Mouse (Mus musculus): ENCODE measurements around the gene Fbxo34. TPM values are rescaled to one million over a fixed set of nuclear protein-coding genes. Genes with fewer than 3 reads are reported as not detected.
"Not testable (repeated sequence)": the region's sequence is repeated elsewhere in the genome, so short reads cannot be mapped to it uniquely, and the experiment has no call there.

Gene Fbxo34
- total RNA-seq, 2 experiments from 2014 or later, result 11.2 to 12.6 TPM

DNA sequence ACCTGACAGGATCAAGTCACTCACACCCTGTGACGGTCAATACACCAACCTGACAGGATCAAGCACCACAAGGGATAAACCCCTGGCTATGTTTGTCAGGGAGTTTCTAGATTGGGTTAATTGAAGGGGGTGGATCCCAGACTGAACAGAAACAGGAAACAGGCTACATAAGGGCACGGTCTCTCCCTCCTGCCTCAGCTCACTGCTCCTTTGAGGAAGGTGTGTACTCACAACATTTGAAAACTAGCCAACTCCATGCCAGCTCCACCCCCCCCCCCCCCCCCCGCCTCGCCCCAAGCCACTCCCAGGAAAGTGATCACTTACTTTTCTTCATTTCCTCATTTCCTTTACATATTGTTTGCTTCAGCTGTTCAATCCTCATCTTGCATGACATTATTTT, 104.0 kb downstream of the Fbxo34 start:
- DNase-seq (ENCODE audit: low spot score), result no peak

GRCm38 (mm10) chr14:47555225-47555624, 105.0 kb downstream of the Fbxo34 start:
- no peak for DNase-seq (ENCODE audit: low spot score)

DNA sequence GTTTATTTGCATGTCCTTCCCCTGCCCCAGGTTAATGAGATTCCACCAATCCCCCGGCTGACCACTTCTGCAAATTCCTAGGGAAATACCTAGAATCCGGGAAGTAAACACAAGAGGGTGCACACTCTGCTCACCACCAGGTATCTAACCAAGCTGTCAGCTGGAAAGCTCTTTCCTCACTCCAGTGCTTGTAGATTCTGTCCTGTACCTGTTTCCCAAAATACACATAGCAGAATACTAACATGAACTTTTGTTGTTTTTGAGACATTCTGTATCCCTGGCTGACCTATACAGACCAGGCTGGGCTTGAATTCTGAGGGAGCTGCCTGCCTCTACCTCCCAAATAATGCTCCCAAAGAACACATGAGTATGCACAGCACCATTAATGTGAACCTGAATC, 110.5 kb downstream of the Fbxo34 start:
- DNase-seq (ENCODE audit: low spot score), result no peak

DNA sequence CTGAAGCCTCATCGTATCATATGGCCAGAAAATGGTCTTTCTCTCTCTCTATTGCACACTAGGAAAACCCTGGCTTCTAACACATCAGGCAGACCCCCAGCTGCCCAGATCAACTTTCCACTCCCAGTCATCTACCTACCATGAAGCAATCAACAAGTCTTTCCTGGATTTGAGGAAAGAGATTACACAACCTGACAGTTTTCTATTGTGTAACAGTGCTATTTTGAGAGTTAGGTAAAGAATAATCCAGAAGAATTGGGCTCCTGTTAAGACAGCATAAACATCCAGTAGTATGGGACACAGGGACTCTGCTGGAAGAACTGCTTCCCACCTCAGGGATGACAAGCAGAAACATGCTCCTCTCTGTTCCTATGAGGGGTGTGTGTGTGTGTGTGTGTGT, 112.3 kb downstream of the Fbxo34 start:
- DNase-seq (ENCODE audit: low spot score), result no peak

- no peak for DNase-seq (ENCODE audit: low spot score)
These were observed 112.9 kb downstream of the Fbxo34 start for GRCm38 (mm10) chr14:47563106-47563505.

DNA sequence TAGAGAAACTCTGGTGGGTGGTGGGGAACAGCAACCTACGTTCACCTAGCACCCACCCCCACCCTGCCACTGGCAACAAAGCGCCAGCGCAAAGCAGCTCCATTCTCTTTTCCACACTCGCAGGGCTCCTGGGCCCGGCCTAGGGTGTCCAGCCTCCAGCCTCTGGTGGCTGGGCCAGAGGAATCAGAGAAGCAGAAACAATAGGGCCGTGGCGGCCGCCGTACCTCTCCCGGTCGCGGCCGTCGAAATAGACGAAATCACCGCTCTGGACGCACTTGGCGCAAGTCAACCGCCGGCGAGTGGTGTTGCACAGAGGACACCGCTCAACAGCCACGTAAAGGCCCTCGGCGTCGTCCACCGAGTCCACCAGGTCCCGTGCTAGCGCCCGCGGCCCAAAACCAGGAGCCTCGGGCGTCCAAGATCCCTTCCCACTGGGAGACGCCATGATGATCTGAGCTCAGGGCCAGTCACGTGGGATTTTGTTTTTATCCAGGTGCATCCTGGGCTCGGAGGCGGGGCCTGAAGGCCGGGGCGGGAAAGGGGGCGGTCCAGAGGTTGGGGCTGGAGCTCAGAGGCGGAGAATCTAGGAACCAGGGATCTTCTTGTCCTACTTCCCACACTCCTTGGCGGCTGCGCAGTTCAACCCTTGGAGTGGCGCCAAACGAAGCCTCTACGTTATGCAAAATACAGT, 117.9 kb downstream of the Fbxo34 start:
- DNase-seq (ENCODE audit: low spot score), result peak; percentile 98

DNA sequence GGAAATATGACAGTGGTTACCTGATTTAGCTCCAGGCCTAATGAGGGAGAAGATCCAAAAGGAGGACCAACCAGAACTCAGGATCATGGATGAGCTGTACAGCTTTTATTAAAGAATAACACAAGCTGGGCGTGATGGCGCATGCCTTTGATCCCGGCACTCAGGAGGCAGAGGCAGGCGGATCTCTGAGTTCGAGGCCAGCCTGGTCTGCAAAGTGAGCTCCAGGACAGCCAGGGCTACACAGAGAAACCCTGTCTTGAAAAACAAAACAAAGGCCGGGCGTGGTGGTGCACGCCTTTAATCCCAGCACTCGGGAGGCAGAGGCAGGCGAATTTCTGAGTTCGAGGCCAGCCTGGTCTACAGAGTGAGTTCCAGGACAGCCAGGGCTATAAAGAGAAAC, 120.3 kb downstream of the Fbxo34 start, which contains the start of gene Atg14:
Gene Atg14, minus strand, starts transcription at position 101 of the 400 bp plus-strand sequence.
- DNase-seq (ENCODE audit: low spot score), result not testable (repeated sequence)

DNA sequence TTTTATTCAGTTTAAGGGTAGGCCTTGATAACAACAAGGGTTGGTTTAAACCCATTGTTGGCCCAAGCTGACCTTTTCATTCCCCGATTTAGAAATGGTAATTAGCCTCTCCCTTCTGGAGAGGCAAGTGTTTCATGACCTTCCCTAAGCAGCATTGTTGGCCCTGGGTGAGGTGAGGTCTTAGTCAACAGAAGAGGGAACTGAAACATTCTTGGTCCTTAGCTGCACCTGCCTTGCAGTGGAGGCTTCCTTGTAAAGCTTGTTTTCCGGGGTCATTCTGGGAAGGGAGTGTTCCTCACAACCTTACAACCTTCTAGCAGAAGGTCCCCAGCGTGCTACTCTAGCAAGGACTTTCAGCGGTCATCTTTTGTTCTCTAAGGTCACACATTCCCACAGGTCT, 122.5 kb downstream of the Fbxo34 start:
- no peak for DNase-seq (ENCODE audit: low spot score)

DNA sequence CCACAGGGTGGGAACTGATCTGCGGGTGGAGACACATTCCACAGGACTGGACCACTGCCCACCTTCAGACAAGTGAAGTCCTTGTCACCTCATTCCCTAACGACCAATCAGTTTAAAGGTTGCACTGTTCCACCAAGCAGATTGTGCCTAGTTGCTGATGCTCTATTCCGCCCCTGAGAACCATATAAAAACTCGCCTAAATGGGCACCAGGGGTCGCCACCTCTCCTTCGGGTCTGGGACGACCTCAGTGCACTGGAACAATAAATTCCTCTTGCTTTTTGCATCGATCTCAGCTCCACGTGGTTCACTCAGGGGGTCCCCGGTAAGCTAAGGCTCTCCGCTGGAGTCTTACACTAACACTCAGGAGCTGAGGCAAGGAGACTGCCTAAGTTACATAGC, 124.5 kb downstream of the Fbxo34 start:
- no peak for DNase-seq (ENCODE audit: low spot score)

- no peak for DNase-seq (ENCODE audit: low spot score)
These were observed 126.5 kb downstream of the Fbxo34 start for GRCm38 (mm10) chr14:47576687-47577086.

DNA sequence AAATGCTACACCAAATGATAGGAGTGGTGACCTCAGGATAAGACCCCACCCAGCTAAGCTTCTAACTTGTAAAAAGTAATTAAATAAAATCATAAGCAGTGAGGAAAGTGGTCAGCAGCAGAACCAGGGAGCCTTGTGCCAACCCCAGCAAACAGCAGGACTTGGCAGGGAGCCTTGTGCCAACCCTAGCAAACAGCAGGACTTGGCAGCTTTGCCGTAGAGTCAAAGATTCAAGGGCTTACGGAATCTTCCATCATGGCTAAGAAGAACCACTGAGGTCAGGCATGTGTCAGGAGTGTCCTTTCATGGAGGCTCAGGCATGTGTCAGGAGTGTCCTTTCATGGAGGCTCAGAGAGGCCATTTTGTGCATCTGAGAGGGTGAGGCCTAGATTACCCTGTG, 127.9 kb downstream of the Fbxo34 start:
- DNase-seq (ENCODE audit: low spot score), result no peak

DNA sequence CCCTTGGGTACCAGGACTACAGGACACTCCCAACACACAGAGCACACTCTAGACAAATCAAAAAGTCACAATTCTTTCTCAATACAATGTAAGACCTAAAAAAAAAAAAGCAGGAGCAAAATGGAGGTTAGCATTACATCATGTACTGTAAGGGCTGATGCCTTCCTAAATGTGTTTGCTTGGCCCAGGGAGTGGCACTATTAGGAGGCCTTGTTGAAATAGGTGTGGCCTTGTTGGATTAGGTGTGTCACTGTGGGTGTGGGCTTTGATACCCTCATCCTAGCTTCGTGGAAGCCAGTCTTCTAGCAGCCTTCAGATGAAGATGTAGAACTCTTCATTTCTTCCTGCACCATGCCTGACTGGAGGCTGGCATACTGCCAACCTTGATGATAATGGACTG, 131.1 kb downstream of the Fbxo34 start:
- DNase-seq (ENCODE audit: low spot score), result no peak

Other genes starting within 250 kb of the Fbxo34 start
- gene Wdhd1, start 173.6 kb upstream of the Fbxo34 start, total RNA-seq (2021), result under 1 TPM; 0.40 to 0.53 TPM
- gene Socs4, start 173.5 kb upstream of the Fbxo34 start, total RNA-seq (2021), result 1 to 10 TPM; 6.9 to 9.3 TPM
- 10 to 100 TPM; 24.2 to 24.6 TPM for gene Mapk1ip1l, start 152.2 kb upstream of the Fbxo34 start, total RNA-seq (2021)
- gene Lgals3, start 82.7 kb upstream of the Fbxo34 start, total RNA-seq (2021), result 1 to 10 TPM; 4.8 to 4.9 TPM
- not detected for gene Dlgap5, start 32.0 kb upstream of the Fbxo34 start, total RNA-seq (2021)
- 1 to 10 TPM; 6.7 to 6.9 TPM for gene Atg14, start 120.2 kb downstream of the Fbxo34 start, total RNA-seq (2021)
- gene Ktn1, start 198.0 kb downstream of the Fbxo34 start, total RNA-seq (2021), result 100 to 1,000 TPM; 191 to 211 TPM

Measured in gastrocnemius, adult 18-20 months (tissue).